Mouse (Mus musculus) hindbrain, embryonic 12.5 days (tissue): ENCODE measurements around the gene Ier5l. TPM values are rescaled to one million over a fixed set of nuclear protein-coding genes. Genes with fewer than 3 reads are reported as not detected.

Experiments
- ATAC-seq: fragments of 200-750 bp; cut with Nextera tagmentation; 2 replicates; pipeline ENCODE4 v1.8.0; 2017; ENCODE audit warnings: moderate TSS enrichment; ENCODE audit not compliant: low FRiP score
- H3K27ac ChIP-seq: fragments of 300-500 bp; sonication (generic); 2 replicates; pipeline ENCODE4 v1.5.1; 2016; ENCODE audit warnings: mild to moderate bottlenecking
- H3K27me3 ChIP-seq: fragments of 300-500 bp; sonication (generic); 2 replicates; pipeline ENCODE4 v1.6.1; 2016; ENCODE audit warnings: mild to moderate bottlenecking
- H3K36me3 ChIP-seq: fragments of 300-500 bp; sonication (generic); 2 replicates; pipeline ENCODE4 v1.6.1; 2016; ENCODE audit warnings: mild to moderate bottlenecking
- H3K4me1 ChIP-seq: fragments of 300-500 bp; sonication (generic); 2 replicates; pipeline ENCODE4 v1.6.1; 2016
- H3K4me2 ChIP-seq: fragments of 300-500 bp; sonication (generic); replicated peaks from 2 replicates; pipeline ENCODE4 v1.6.1; 2016; ENCODE audit warnings: mild to moderate bottlenecking
- H3K4me3 ChIP-seq: fragments of 300-500 bp; sonication (generic); 2 replicates; pipeline ENCODE4 v1.5.1; 2016; ENCODE audit warnings: mild to moderate bottlenecking
- H3K9ac ChIP-seq: fragments of 300-500 bp; sonication (generic); 2 replicates; pipeline ENCODE4 v1.6.1; 2016; ENCODE audit warnings: mild to moderate bottlenecking, moderate library complexity
- H3K9me3 ChIP-seq: fragments of 300-500 bp; sonication (generic); replicated peaks from 2 replicates; pipeline ENCODE4 v1.6.1; 2016; ENCODE audit warnings: mild to moderate bottlenecking
- WGBS: fragments of 180-500 bp; shearing (Covaris S2); methylation state at CpG from one replicate; pipeline ENCODE4 v1.1.7; 2016; 5-methylcytosine and 5-hydroxymethylcytosine counted together
- polyA plus RNA-seq: library from polyadenylated mRNA; unstranded; fragments of >200 nt; fragmentation: Nextera tagmentation; extraction: Ambion mirVana; gene quantifications from 2 replicates; pipeline ENCODE4 v1.2.1, GENCODE M21; 2016

The Ier5l gene
- 4.7 and 4.8 TPM in 2 replicates for polyA plus RNA-seq

DNA sequence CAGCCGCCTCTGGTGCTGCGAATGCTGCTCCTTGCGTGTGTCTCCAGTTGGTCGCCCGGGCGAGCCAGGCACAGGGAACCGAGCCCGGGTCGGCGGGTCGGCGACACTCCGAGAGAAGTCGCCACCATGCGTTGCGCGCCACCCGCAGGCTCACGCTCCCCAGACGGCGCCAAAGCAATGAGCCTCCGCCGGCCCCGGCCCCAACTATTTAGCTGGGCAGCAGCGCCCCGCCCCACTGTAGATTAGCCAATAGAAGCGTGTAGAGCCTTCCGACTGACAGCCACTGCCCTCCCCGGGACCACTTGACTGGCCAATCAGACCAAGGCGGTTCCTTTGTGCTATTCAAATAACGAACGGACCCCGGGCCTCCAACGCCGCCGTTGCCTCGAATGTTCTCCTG, at the start of gene Ier5l:
Gene Ier5l, minus strand, starts transcription at position 181 of the 400 bp plus-strand sequence.
- no peaks in the 10 kb centered on the region for H3K36me3 ChIP-seq
- peak within 1 kb of the TSS; percentile 95 for H3K4me3 ChIP-seq
- H3K9ac ChIP-seq, result peak within 1 kb of the TSS; percentile 99
- peak within 1 kb of the TSS; percentile 89 for H3K4me2 ChIP-seq
- peak within 1 kb of the TSS; percentile 95 for H3K27ac ChIP-seq
- H3K4me1 ChIP-seq, result peaks cover 30% of the 10 kb centered on the region
- ATAC-seq, result peak; percentile 89
- peaks cover 7% of the 10 kb centered on the region; the same call in 1 of the 2 replicates for H3K27me3 ChIP-seq
- WGBS, result under 1% methylated on average over 37 of the region's 37 CpGs
- no peaks in the 10 kb centered on the region for H3K9me3 ChIP-seq

GRCm38 (mm10) chr2:30523727-30524126, 49.7 kb upstream of the Ier5l start:
- Histone ChIP-seq H3K9me3 (no peaks in the 10 kb centered on the region), H3K27ac (no peak overlapping the region), H3K9ac (no peak overlapping the region), H3K27me3 (no peaks in the 10 kb centered on the region), H3K4me3 (no peak overlapping the region), H3K36me3 (no peaks in the 10 kb centered on the region), H3K4me1 (peaks cover 8% of the 10 kb centered on the region), H3K4me2 (no peak overlapping the region)
- ATAC-seq, result no peak
- WGBS, result 78% methylated on average over 8 of the region's 8 CpGs

GRCm38 (mm10) chr2:30510711-30511380, 36.8 kb upstream of the Ier5l start:
- 78% methylated on average over 16 of the region's 16 CpGs for WGBS
- Histone ChIP-seq H3K27me3 (no peaks in the 10 kb centered on the region), H3K4me2 (no peak overlapping the region), H3K4me1 (peaks cover 3% of the 10 kb centered on the region), H3K4me3 (no peak overlapping the region), H3K9ac (no peak overlapping the region), H3K27ac (no peak overlapping the region), H3K9me3 (no peaks in the 10 kb centered on the region), H3K36me3 (no peaks in the 10 kb centered on the region)
- ATAC-seq, result no peak

- no peak overlapping the region for H3K4me3 ChIP-seq
- no peaks in the 10 kb centered on the region for H3K9me3 ChIP-seq
- no peak for ATAC-seq
- no peak overlapping the region for H3K9ac ChIP-seq
- WGBS, result 62% methylated on average over 11 of the region's 11 CpGs
- H3K36me3 ChIP-seq, result no peaks in the 10 kb centered on the region
- no peak overlapping the region for H3K27ac ChIP-seq
- H3K4me1 ChIP-seq, result no peaks in the 10 kb centered on the region
- no peak overlapping the region for H3K4me2 ChIP-seq
- H3K27me3 ChIP-seq, result no peaks in the 10 kb centered on the region
Observed at GRCm38 (mm10) chr2:30507138-30507727, 33.2 kb upstream of the Ier5l start.

GRCm38 (mm10) chr2:30503677-30504621, 29.9 kb upstream of the Ier5l start:
- Histone ChIP-seq H3K9ac (no peak overlapping the region), H3K27me3 (no peaks in the 10 kb centered on the region), H3K9me3 (no peaks in the 10 kb centered on the region), H3K4me2 (no peak overlapping the region), H3K4me3 (no peak overlapping the region), H3K27ac (no peak overlapping the region; the same call in 1 of the 2 replicates), H3K36me3 (no peaks in the 10 kb centered on the region), H3K4me1 (no peaks in the 10 kb centered on the region)
- 45% methylated on average over 21 of the region's 23 CpGs for WGBS
- no peak for ATAC-seq

DNA sequence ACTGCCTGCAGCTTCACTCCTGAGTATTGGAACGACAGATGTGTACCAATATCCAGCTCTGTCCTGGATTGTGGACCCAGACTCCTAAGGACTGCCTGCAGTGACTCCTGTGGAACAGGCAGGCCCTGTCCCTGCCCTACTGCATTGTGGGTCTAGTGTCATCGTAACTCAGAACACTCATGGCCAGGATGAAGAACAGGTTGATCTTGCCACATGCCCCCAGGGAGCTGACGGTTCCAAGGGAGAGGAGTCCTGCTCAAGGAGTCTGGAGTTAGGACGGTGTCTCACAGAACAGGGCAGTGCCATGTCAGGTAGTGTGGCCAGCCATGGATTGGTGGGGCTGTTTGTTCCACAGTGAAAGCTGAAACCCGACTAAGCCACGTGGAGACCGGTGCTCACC, 27.7 kb upstream of the Ier5l start:
- no peak for ATAC-seq
- WGBS, result 75% methylated on average over 7 of the region's 7 CpGs
- H3K4me1 ChIP-seq, result no peaks in the 10 kb centered on the region

DNA sequence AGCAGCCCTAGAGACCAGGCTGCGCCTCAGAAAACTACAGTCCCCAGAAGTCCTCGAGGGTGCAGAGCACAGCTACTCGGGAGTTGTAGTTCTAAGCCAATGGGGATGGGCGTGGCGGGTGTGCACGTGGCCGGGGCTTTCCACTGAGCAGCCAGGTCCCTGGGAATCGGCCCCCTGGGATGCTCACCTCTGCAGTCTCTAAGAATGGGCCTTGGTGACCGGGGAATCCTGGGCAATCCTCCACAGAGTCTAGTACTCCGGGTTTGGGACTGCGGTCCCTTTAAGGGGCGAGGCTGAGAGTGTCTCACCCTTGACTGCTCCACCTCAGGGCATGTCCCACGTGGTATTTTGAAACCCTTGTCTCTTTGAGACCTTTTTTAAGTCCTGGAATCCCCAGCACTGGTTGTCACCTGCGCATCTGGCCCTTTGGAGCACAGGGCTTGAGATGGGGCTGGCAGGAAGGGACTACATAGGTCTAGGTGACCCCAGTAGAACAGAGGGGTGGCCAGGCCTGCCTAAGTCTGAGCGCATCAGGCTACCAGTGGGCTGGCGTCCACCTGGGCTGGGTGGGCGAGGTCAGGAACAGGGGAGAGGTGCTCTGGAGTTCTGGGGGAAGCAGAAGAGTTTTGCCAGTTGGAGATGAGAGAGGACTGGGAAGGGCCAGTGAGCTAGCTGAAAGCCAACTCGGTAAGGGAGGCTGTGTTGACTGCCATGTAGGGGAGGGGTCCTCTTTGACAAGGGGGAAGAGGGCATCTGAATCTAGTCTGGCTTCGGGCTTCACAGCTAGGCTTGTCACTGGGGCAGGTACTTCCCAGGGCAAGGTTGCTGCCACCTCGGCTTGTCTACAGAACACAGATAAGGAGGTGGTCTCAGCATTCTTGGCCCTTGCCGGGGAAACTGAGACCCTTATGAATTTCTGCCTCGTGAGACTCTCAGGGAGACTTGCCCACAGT, 22.2 kb upstream of the Ier5l start:
- H3K27me3 ChIP-seq, result no peaks in the 10 kb centered on the region
- H3K36me3 ChIP-seq, result no peaks in the 10 kb centered on the region
- peak overlapping the region; percentile 23; the same call in 1 of the 2 replicates for H3K9ac ChIP-seq
- 0 out of 2 replicates have a peak, but pooled peaks cover 8% of the 10 kb centered on the region for H3K4me1 ChIP-seq
- peak overlapping the region; percentile 55 for H3K4me2 ChIP-seq
- 29% methylated on average over 22 of the region's 22 CpGs for WGBS
- peak overlapping the region; percentile 32 for H3K4me3 ChIP-seq
- H3K27ac ChIP-seq, result no peak overlapping the region
- ATAC-seq, result peak; percentile 94
- H3K9me3 ChIP-seq, result no peaks in the 10 kb centered on the region

More for the DNA sequence above, 27.7 kb upstream of the Ier5l start:
- H3K9me3 ChIP-seq, result no peaks in the 10 kb centered on the region
- H3K27me3 ChIP-seq, result no peaks in the 10 kb centered on the region
- no peak overlapping the region for H3K27ac ChIP-seq
- H3K36me3 ChIP-seq, result no peaks in the 10 kb centered on the region
- H3K4me2 ChIP-seq, result no peak overlapping the region
- H3K4me3 ChIP-seq, result no peak overlapping the region
- no peak overlapping the region for H3K9ac ChIP-seq

DNA sequence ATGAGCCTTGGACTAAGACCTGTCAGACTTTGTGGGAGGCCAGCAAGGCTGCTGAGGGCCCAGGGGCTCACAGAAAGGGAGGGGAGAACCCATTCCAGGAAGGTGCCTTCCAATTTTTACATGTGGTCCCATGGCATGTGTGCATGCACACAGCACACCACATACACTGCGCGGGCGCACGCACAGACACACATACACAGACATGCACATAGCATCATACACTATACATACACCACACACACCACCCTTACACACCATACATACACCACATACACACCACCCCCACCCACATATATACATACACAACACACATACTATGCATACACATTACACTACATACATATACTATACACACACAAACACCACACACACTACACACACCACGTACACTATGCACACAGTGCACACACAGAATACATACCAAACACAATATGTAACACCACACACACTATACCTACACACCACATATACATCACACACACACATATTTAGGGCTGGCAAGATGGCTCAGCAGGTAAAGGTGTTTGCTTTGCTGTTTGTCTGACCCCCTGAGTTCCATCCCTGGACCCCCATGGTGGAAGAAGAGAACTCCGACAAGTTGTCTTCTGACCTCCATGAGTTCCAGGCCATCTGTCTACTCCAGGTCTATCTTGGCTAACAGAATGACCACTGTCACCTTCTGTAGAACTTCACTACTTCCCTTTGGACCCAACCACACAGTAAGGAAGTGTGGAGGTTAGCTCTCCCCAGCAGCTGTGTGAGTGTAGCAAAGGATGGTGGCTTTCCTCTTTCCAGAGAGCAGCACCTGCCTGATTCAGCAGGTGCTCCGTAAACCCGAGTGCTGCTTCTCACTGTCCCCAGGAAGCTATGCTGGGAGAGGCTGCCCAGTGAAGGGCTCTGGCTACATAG, 21.2 kb upstream of the Ier5l start:
- H3K27me3 ChIP-seq, result no peaks in the 10 kb centered on the region
- H3K9ac ChIP-seq, result peak overlapping the region; percentile 23; the same call in 1 of the 2 replicates
- H3K9me3 ChIP-seq, result no peaks in the 10 kb centered on the region
- peak overlapping the region; percentile 55 for H3K4me2 ChIP-seq
- peak; percentile 58 for ATAC-seq
- H3K36me3 ChIP-seq, result no peaks in the 10 kb centered on the region
- no peak overlapping the region for H3K27ac ChIP-seq
- H3K4me1 ChIP-seq, result 0 out of 2 replicates have a peak, but pooled peaks cover 8% of the 10 kb centered on the region
- 0 out of 2 replicates have a peak overlapping the region, but pooled peaks have one; percentile 32 for H3K4me3 ChIP-seq
- WGBS, result 77% methylated on average over 8 of the region's 8 CpGs

DNA sequence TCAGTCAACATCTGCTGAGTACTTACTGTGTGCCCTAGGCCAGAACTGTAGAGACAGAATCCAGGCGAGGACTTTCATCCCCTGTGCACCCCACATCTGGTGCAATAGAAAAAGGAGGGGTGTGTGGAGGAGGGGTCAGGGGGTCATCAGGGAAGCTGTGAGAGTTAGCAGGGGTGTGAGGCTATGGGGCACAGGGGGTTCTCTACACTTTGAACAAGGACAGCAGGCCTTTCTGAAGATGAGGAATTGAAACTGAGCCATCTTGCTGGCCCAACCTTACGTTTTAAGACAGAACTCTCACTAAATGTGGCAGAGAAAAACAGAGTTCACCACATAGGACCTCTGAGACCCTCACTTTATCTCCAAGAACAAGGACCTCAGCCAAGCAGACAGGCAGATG, 16.4 kb upstream of the Ier5l start:
- Histone ChIP-seq H3K27me3 (no peaks in the 10 kb centered on the region), H3K27ac (no peak overlapping the region), H3K4me1 (no peaks in the 10 kb centered on the region), H3K36me3 (no peaks in the 10 kb centered on the region), H3K9ac (no peak overlapping the region), H3K4me2 (no peak overlapping the region), H3K4me3 (no peak overlapping the region), H3K9me3 (no peaks in the 10 kb centered on the region)
- ATAC-seq, result no peak
- WGBS, result 73% methylated on average over 2 of the region's 2 CpGs

GRCm38 (mm10) chr2:30487597-30487996, 13.6 kb upstream of the Ier5l start:
- Histone ChIP-seq H3K36me3 (no peaks in the 10 kb centered on the region), H3K4me3 (no peak overlapping the region), H3K9ac (no peak overlapping the region), H3K9me3 (no peaks in the 10 kb centered on the region), H3K27me3 (no peaks in the 10 kb centered on the region), H3K4me1 (no peaks in the 10 kb centered on the region), H3K27ac (no peak overlapping the region), H3K4me2 (no peak overlapping the region)
- ATAC-seq, result no peak
- WGBS, result 38% methylated on average over 7 of the region's 7 CpGs
